In genomic region chr19:24730661-24731060, GRCm38 (mm10) we compare ENCODE assay signal across 14 mouse cellular contexts. TPM values are rescaled to one million over a fixed set of nuclear protein-coding genes. Genes with fewer than 3 reads are reported as not detected.
DNase-seq lines count a peak whose midpoint lies in the region; ATAC-seq and TF ChIP-seq lines count a peak whose summit lies in the region.
"Had no signal": no experiment of that assay in that cellular context is flagged by ENCODE, and none has a peak within 500 bp of the region (broad histone marks: within the 10 kb centered on the region; RNA-seq: fewer than 3 reads in every experiment).

No protein-coding gene starts in this region.

- no peak overlapping the region for H3K4me2 ChIP-seq in forebrain, embryonic 14.5 days (ENCODE audit: low read length)
- no peak overlapping the region for H3K4me2 ChIP-seq in forebrain, embryonic 12.5 days
- no peak overlapping the region for H3K4me2 ChIP-seq in kidney, embryonic 16.5 days (replicated peaks; ENCODE audit: low read depth, low read length)
- no peak overlapping the region for H3K4me2 ChIP-seq in lung, postnatal 0 days (replicated peaks; ENCODE audit: low read depth, low read length)
- H3K4me2 ChIP-seq: embryonic facial prominence, embryonic 15.5 days; limb, embryonic 15.5 days; neural tube, embryonic 13.5 days had no signal

- peak; percentile 56 for DNase-seq in forebrain, embryonic 14.5 days (ENCODE audit: low spot score)
- peak; percentile 64 for DNase-seq in kidney, postnatal 10 days
- DNase-seq in 3134 (ENCODE audit: extremely low read depth, insufficient read length, low spot score): peak; percentile 24
- DNase-seq in lung, postnatal 0 days (ENCODE audit: low spot score): peak; percentile 65
- DNase-seq in layer of hippocampus, postnatal 25 days (ENCODE audit: extremely low spot score in 1 of 2, low spot score in 1 of 2): no peak
- no peak for DNase-seq in embryo, embryonic 11 days
- DNase-seq: cerebellum, adult 9-10 months; spleen, adult 18-20 months had no signal

- H3K27ac ChIP-seq in forebrain, embryonic 14.5 days (ENCODE audit: low read depth, low read length): no peak overlapping the region
- H3K27ac ChIP-seq in forebrain, embryonic 12.5 days: no peak overlapping the region
- no peak overlapping the region for H3K27ac ChIP-seq in kidney, embryonic 16.5 days (ENCODE audit: low read length)
- H3K27ac ChIP-seq in lung, postnatal 0 days (ENCODE audit: low read length): no peak overlapping the region
- H3K27ac ChIP-seq: neural tube, embryonic 13.5 days had no signal

- 70% methylated on average over 5 of the region's 5 CpGs for WGBS in forebrain, embryonic 14.5 days
- WGBS in forebrain, embryonic 12.5 days: 81% methylated on average over 5 of the region's 5 CpGs
- WGBS in kidney, embryonic 16.5 days: 38% methylated on average over 5 of the region's 5 CpGs
- 26% methylated on average over 5 of the region's 5 CpGs for WGBS in lung, postnatal 0 days

- no peaks in the 10 kb centered on the region for H3K9me3 ChIP-seq in forebrain, embryonic 14.5 days (replicated peaks; ENCODE audit: control insufficient read depth, low read length)
- no peaks in the 10 kb centered on the region for H3K9me3 ChIP-seq in forebrain, embryonic 12.5 days
- H3K9me3 ChIP-seq in kidney, embryonic 16.5 days (ENCODE audit: low read length): no peaks in the 10 kb centered on the region
- H3K9me3 ChIP-seq in lung, postnatal 0 days (ENCODE audit: low read length): no peaks in the 10 kb centered on the region
- H3K9me3 ChIP-seq: embryonic facial prominence, embryonic 15.5 days; limb, embryonic 15.5 days; neural tube, embryonic 13.5 days had no signal

- no peaks in the 10 kb centered on the region for H3K4me1 ChIP-seq in forebrain, embryonic 14.5 days (ENCODE audit: control insufficient read depth, insufficient read depth, low read length)
- no peaks in the 10 kb centered on the region for H3K4me1 ChIP-seq in forebrain, embryonic 12.5 days
- H3K4me1 ChIP-seq in kidney, embryonic 16.5 days (ENCODE audit: insufficient read depth, low read length): peaks cover 12% of the 10 kb centered on the region
- no peaks in the 10 kb centered on the region for H3K4me1 ChIP-seq in lung, postnatal 0 days (ENCODE audit: insufficient read depth, low read depth, low read length)

- no peaks in the 10 kb centered on the region for H3K36me3 ChIP-seq in forebrain, embryonic 14.5 days (ENCODE audit: control insufficient read depth, insufficient read depth, low read length)
- no peaks in the 10 kb centered on the region for H3K36me3 ChIP-seq in forebrain, embryonic 12.5 days (replicated peaks)
- H3K36me3 ChIP-seq in kidney, embryonic 16.5 days (ENCODE audit: insufficient read depth, low read length): no peaks in the 10 kb centered on the region
- no peaks in the 10 kb centered on the region for H3K36me3 ChIP-seq in lung, postnatal 0 days (ENCODE audit: insufficient read depth, low read length)
- H3K36me3 ChIP-seq: embryonic facial prominence, embryonic 15.5 days; limb, embryonic 15.5 days; neural tube, embryonic 13.5 days had no signal

- H3K9ac ChIP-seq in forebrain, embryonic 14.5 days (ENCODE audit: low read length): no peak overlapping the region
- H3K9ac ChIP-seq in forebrain, embryonic 12.5 days: no peak overlapping the region
- H3K9ac ChIP-seq in kidney, embryonic 16.5 days (replicated peaks; ENCODE audit: low read length): no peak overlapping the region
- no peak overlapping the region for H3K9ac ChIP-seq in lung, postnatal 0 days (replicated peaks; ENCODE audit: low read depth)
- H3K9ac ChIP-seq: embryonic facial prominence, embryonic 15.5 days; limb, embryonic 15.5 days; neural tube, embryonic 13.5 days had no signal

- ATAC-seq in forebrain, embryonic 14.5 days: no peak
- no peak for ATAC-seq in forebrain, embryonic 12.5 days (ENCODE audit: low FRiP score)
- ATAC-seq in kidney, embryonic 16.5 days (ENCODE audit: low FRiP score, low TSS enrichment): no peak
- no peak for ATAC-seq in lung, postnatal 0 days

- H3K27me3 ChIP-seq in forebrain, embryonic 14.5 days (replicated peaks; ENCODE audit: control insufficient read depth, insufficient read depth, low read length): no peaks in the 10 kb centered on the region
- H3K27me3 ChIP-seq in forebrain, embryonic 12.5 days: no peaks in the 10 kb centered on the region
- H3K27me3 ChIP-seq in kidney, embryonic 16.5 days (ENCODE audit: insufficient read depth, low read length): no peaks in the 10 kb centered on the region
- H3K27me3 ChIP-seq in lung, postnatal 0 days (replicated peaks; ENCODE audit: insufficient read depth, low read length): no peaks in the 10 kb centered on the region
- H3K27me3 ChIP-seq: embryonic facial prominence, embryonic 15.5 days; limb, embryonic 15.5 days; neural tube, embryonic 13.5 days had no signal

- no peak for TF ChIP-seq CTCF in lung, postnatal 0 days (IDR thresholded peaks at IDR 0.05)

- H3K4me3 ChIP-seq in forebrain, embryonic 14.5 days (ENCODE audit: low read depth, low read length): no peak overlapping the region
- H3K4me3 ChIP-seq in forebrain, embryonic 12.5 days (replicated peaks): no peak overlapping the region
- no peak overlapping the region for H3K4me3 ChIP-seq in kidney, embryonic 16.5 days (ENCODE audit: low read length)
- H3K4me3 ChIP-seq in lung, postnatal 0 days (ENCODE audit: low read depth, low read length): no peak overlapping the region
- H3K4me3 ChIP-seq: embryonic facial prominence, embryonic 15.5 days; limb, embryonic 15.5 days; neural tube, embryonic 13.5 days had no signal

- TF ChIP-seq EP300 in lung, postnatal 0 days (IDR thresholded peaks at IDR 0.05): no peak

RNA-seq across cellular contexts. Expression of gene Tmem252, which starts 56.9 kb away (rescaled TPM):
- polyA plus RNA-seq in forebrain, embryonic 14.5 days (2014; fragmentation: Nextera tagmentation; extraction: Ambion mirVana): 0.87 and 0.97 TPM in 2 replicates
- 0.72 and 0.77 TPM in 2 replicates for polyA plus RNA-seq in forebrain, embryonic 12.5 days (2016; fragmentation: Nextera tagmentation; extraction: Ambion mirVana)
- 8.5 and 10.3 TPM in 2 replicates for polyA plus RNA-seq in kidney, embryonic 16.5 days (2015; fragmentation: Nextera tagmentation; extraction: Ambion mirVana)
- 4.5 and 6.2 TPM in 2 replicates for polyA plus RNA-seq in lung, postnatal 0 days (2015; fragmentation: Nextera tagmentation; extraction: Ambion mirVana)
- under 1 TPM; 0.35 to 0.49 TPM for total RNA-seq in layer of hippocampus, postnatal 25 days (2021)
- total RNA-seq: megakaryocyte-erythroid progenitor cell, adult 5-6 weeks had no signal

Comparison
In these comparisons a context has a peak if more than half of its experiments do, and no peak if none do; other contexts are left out.
1. DNase-seq: peak in forebrain, embryonic 14.5 days (single experiment), kidney, postnatal 10 days (single experiment), 3134 (single experiment) and lung, postnatal 0 days (single experiment); none in layer of hippocampus, postnatal 25 days (0 of 2) and embryo, embryonic 11 days (single experiment).